ENCODE assay signal across 12 mouse cellular contexts in the genomic region with DNA sequence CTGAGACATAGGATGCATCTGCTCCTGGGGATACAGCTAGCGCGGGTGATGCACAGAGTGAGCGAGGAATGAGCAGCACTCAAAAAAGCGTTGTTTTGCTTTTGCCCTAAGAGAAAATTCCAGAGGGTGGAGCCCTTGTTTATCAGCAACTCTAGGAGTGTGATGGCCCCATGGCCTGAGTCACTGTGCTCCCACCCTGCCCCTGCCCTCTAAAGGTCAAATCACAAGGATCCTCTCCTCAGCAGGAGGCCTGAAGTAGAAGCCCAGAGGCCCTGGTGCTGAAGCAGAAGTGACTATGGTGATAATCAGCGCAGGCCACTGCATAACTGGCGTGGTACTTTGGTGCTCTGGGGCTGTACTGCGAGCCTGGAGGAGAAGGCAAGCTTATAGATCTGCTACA. TPM values are rescaled to one million over a fixed set of nuclear protein-coding genes. Genes with fewer than 3 reads are reported as not detected.
A peak's percentile ranks its signal among the peaks of the same experiment; 100 is the strongest.
DNase-seq lines count a peak whose midpoint lies in the region; ATAC-seq and TF ChIP-seq lines count a peak whose summit lies in the region.
"Had no signal": no experiment of that assay in that cellular context is flagged by ENCODE, and none has a peak within 500 bp of the region (broad histone marks: within the 10 kb centered on the region; RNA-seq: fewer than 3 reads in every experiment).

No protein-coding gene starts in this region.

- no peaks in the 10 kb centered on the region for H3K27me3 ChIP-seq in heart, embryonic 14.5 days (ENCODE audit: control insufficient read depth, insufficient read depth, low read length)
- H3K27me3 ChIP-seq in heart, embryonic 16.5 days (ENCODE audit: control insufficient read depth, insufficient read depth, low read length) = no peaks in the 10 kb centered on the region
- H3K27me3 ChIP-seq: CH12.LX; hindbrain, embryonic 13.5 days; liver, embryonic 12.5 days; stomach, embryonic 15.5 days had no signal

- H3K27ac ChIP-seq in heart, embryonic 14.5 days (replicated peaks in 1 of 2; ENCODE audit: control insufficient read depth in 1 of 2, insufficient read depth in 1 of 2, low read depth in 2 of 2, low read length in 2 of 2) = peak overlapping the region; percentile 68 to 72
- H3K27ac ChIP-seq in ES-E14 (ENCODE audit: insufficient read depth, low read depth, low read length, poor library complexity, severe bottlenecking) = no peak overlapping the region
- peak overlapping the region; percentile 70 for H3K27ac ChIP-seq in heart, embryonic 16.5 days (ENCODE audit: low read length)
- H3K27ac ChIP-seq: hindbrain, embryonic 13.5 days; liver, embryonic 12.5 days; stomach, embryonic 15.5 days had no signal

- no peak overlapping the region for H3K9ac ChIP-seq in heart, embryonic 14.5 days (ENCODE audit: low read length)
- H3K9ac ChIP-seq in ES-E14 (ENCODE audit: insufficient read depth, low read depth, low read length, poor library complexity, severe bottlenecking) = no peak overlapping the region
- H3K9ac ChIP-seq in heart, embryonic 16.5 days (ENCODE audit: low read length) = no peak overlapping the region
- H3K9ac ChIP-seq: hindbrain, embryonic 13.5 days; liver, embryonic 12.5 days; stomach, embryonic 15.5 days had no signal

- H3K9me3 ChIP-seq in heart, embryonic 14.5 days (ENCODE audit: control insufficient read depth, low read length) = no peaks in the 10 kb centered on the region
- H3K9me3 ChIP-seq in ES-E14 (ENCODE audit: control insufficient read depth, insufficient read depth, low read depth, low read length) = no peaks in the 10 kb centered on the region
- no peaks in the 10 kb centered on the region for H3K9me3 ChIP-seq in heart, embryonic 16.5 days (replicated peaks; ENCODE audit: control insufficient read depth, low read length)
- H3K9me3 ChIP-seq: hindbrain, embryonic 13.5 days; liver, embryonic 12.5 days; stomach, embryonic 15.5 days had no signal

- WGBS in heart, embryonic 14.5 days = 47% methylated on average over 7 of the region's 7 CpGs
- WGBS in heart, embryonic 16.5 days = 58% methylated on average over 7 of the region's 7 CpGs

- intact Hi-C loops in heart, postnatal 25 days (cut with DNase I) = loop anchor here (5.0 kb wide), 1 partner anchor 58 kb away; a partner anchor contains a TSS

- in situ Hi-C loops in ES-E14 (cut with MboI; ENCODE audit: low sequenced_read_pairs in 2 of 2, unreplicated experiment in 2 of 2) = loop anchor here (5.0 to 10.0 kb wide), 2 partner anchors 193 to 195 kb away; no protein-coding TSS in a partner anchor

- DNase-seq in heart, postnatal 25 days (ENCODE audit: low spot score) = no peak
- peak; percentile 18 for DNase-seq in 3T3-L1 (ENCODE audit: low read depth, low spot score)
- DNase-seq in ES-E14 (ENCODE audit: low read depth, low spot score) = peak; percentile 48
- DNase-seq in thymus, postnatal 36 days = no peak
- DNase-seq in thymus, adult 18-20 months = no peak
- DNase-seq: cerebellum, postnatal 36 days had no signal

- H3K4me1 ChIP-seq in heart, embryonic 14.5 days (ENCODE audit: control insufficient read depth in 2 of 2, insufficient read depth in 2 of 2, low read length in 2 of 2) = peaks cover 19 to 23% of the 10 kb centered on the region in 2 experiments
- peaks cover 0 to 15% of the 10 kb centered on the region in 2 experiments; a peak in 2 of 4 replicates for H3K4me1 ChIP-seq in ES-E14 (ENCODE audit: control insufficient read depth in 2 of 2, insufficient read depth in 2 of 2, low read length in 2 of 2, poor library complexity in 1 of 2)
- H3K4me1 ChIP-seq in heart, embryonic 16.5 days (ENCODE audit: control insufficient read depth, insufficient read depth, low read length) = peaks cover 22% of the 10 kb centered on the region
- H3K4me1 ChIP-seq: stomach, embryonic 15.5 days had no signal

- ATAC-seq in heart, embryonic 14.5 days (ENCODE audit: insufficient number of reproducible peaks, insufficient read depth, low FRiP score, low read depth) = no peak
- ATAC-seq in heart, embryonic 16.5 days (replicated peaks; ENCODE audit: extremely low read depth, insufficient read depth, low FRiP score) = no peak
- ATAC-seq: liver, embryonic 12.5 days had no signal

- H3K4me3 ChIP-seq in heart, embryonic 14.5 days (ENCODE audit: control insufficient read depth in 1 of 2, insufficient read depth in 1 of 2, low read depth in 1 of 2, low read length in 2 of 2) = no peak overlapping the region
- H3K4me3 ChIP-seq in ES-E14 (ENCODE audit: insufficient read depth in 1 of 2, low read depth in 1 of 2, low read length in 2 of 2, poor library complexity in 1 of 2, severe bottlenecking in 1 of 2) = no peak overlapping the region
- no peak overlapping the region for H3K4me3 ChIP-seq in heart, embryonic 16.5 days (ENCODE audit: low read length)
- H3K4me3 ChIP-seq: hindbrain, embryonic 13.5 days; liver, embryonic 12.5 days; stomach, embryonic 15.5 days had no signal

- H3K4me2 ChIP-seq in heart, embryonic 14.5 days (ENCODE audit: low read length) = no peak overlapping the region
- H3K4me2 ChIP-seq in heart, embryonic 16.5 days (ENCODE audit: low read depth, low read length) = no peak overlapping the region
- H3K4me2 ChIP-seq: hindbrain, embryonic 13.5 days; liver, embryonic 12.5 days; stomach, embryonic 15.5 days had no signal

- 0 out of 2 replicates have a peak, but pooled peaks cover 6% of the 10 kb centered on the region for H3K36me3 ChIP-seq in heart, embryonic 14.5 days (ENCODE audit: control insufficient read depth, insufficient read depth, low read length)
- H3K36me3 ChIP-seq in ES-E14 (ENCODE audit: control insufficient read depth, insufficient read depth, low read length, poor library complexity, severe bottlenecking) = no peaks in the 10 kb centered on the region; the same call in 1 of the 2 replicates
- no peaks in the 10 kb centered on the region for H3K36me3 ChIP-seq in heart, embryonic 16.5 days (ENCODE audit: control insufficient read depth, insufficient read depth)
- H3K36me3 ChIP-seq: liver, embryonic 12.5 days; stomach, embryonic 15.5 days had no signal

TF ChIP-seq in ES-E14, 5 proteins besides CTCF, POLR2A, EP300 and RAD21:
- no peak for TF ChIP-seq CHD2 (IDR thresholded peaks at IDR 0.05; ENCODE audit: low read depth, low read length)
- no peak for TF ChIP-seq HCFC1 (IDR thresholded peaks at IDR 0.05; ENCODE audit: borderline replicate concordance, insufficient read depth, low read length)
- TF ChIP-seq ZNF384 (IDR thresholded peaks at IDR 0.05; ENCODE audit: low read depth, low read length) = no peak
- no peak for TF ChIP-seq ZC3H11A (IDR thresholded peaks at IDR 0.05; ENCODE audit: borderline replicate concordance, low read depth, low read length)
- TF ChIP-seq MAFK (IDR thresholded peaks at IDR 0.05; ENCODE audit: insufficient read depth, low read depth, low read length) = no peak

RNA-seq across cellular contexts. Expression of a gene that starts 28.1 kb away (rescaled TPM):
- 9.0 and 11.0 TPM in 2 replicates for polyA plus RNA-seq in heart, embryonic 14.5 days (2014; fragmentation: Nextera tagmentation; extraction: Ambion mirVana)
- 1 to 10 TPM; 3.0 to 3.3 TPM for total RNA-seq in heart, postnatal 25 days (2021)
- total RNA-seq in ES-E14 (2012; rRNA removed) = 8.5 and 17.7 TPM in 2 replicates
- 8.2 and 8.3 TPM in 2 replicates for polyA plus RNA-seq in heart, embryonic 16.5 days (2015; fragmentation: Nextera tagmentation; extraction: Ambion mirVana)

RNA-seq across cellular contexts. Expression of a gene that starts 56.3 kb away (rescaled TPM):
- 51.4 and 58.2 TPM in 2 replicates for polyA plus RNA-seq in heart, embryonic 14.5 days (2014; fragmentation: Nextera tagmentation; extraction: Ambion mirVana)
- total RNA-seq in heart, postnatal 25 days (2021) = 10 to 100 TPM; 47.9 to 78.9 TPM
- 2.7 and 5.1 TPM in 2 replicates for total RNA-seq in ES-E14 (2012; rRNA removed)
- polyA plus RNA-seq in heart, embryonic 16.5 days (2015; fragmentation: Nextera tagmentation; extraction: Ambion mirVana) = 75.1 and 76.4 TPM in 2 replicates

Comparison
In these comparisons a context has a peak if more than half of its experiments do, and no peak if none do; other contexts are left out.
1. DNase-seq: peak in 3T3-L1 (single experiment) and ES-E14 (single experiment); none in heart, postnatal 25 days (single experiment), thymus, postnatal 36 days (0 of 2) and thymus, adult 18-20 months (0 of 2).